Mouse (Mus musculus) brain, adult 10 weeks (tissue): ENCODE results near the gene Slc22a12. TPM values are rescaled to one million over a fixed set of nuclear protein-coding genes. Genes with fewer than 3 reads are reported as not detected.

Source experiments
- polyA plus RNA-seq: library from polyadenylated mRNA; stranded (reverse); fragments of 350-450 nt; fragmentation: Illumina TruSeq; extraction: RNeasy Lipid Tissue Mini Kit (QIAGEN cat#74804); gene quantifications from one replicate; pipeline ENCODE4 v1.2.3, GENCODE M21; 2015; ENCODE audit warnings: low read depth, low replicate concordance

Gene Slc22a12
- 1.0 TPM for polyA plus RNA-seq

DNA sequence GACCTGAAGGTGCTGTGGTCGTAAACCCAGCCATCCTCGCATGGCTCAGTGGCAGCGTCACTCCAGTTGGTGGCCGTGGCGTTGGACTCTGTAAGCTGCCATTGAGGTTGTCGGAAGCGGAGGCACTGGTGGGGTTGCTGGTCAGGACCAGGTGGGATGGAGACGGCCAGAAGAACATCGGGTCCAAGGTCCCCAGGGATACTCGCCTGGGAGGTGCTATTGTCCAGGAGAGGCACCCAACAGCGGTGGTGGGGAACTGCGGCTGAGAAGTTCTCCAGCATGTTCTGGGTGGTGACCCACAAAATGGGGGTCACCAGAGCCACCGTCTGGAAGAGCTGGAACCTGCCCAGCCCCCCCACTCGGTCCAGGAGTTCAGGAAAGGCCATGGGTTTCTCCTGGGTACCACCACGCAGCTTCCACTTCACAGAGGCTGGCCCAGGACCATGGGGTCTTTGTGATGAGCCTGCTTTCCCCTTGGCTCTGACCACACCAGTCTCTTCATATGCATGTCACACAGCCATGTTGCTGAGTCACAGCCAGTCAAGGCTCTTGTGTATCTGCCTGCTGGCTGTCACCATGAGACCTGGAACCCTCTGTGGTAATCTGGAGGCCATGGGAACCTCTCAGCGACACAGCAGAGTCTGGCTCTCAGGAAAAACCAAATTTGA lies at the start of gene Slc22a12:
Slc22a12 (minus strand) TSS at position 666 of the 668 bp plus-strand sequence.

Other genes starting within 250 kb of the Slc22a12 start
- gene Cdc42bpg, start 236.6 kb downstream of the Slc22a12 start, polyA plus RNA-seq: 2.4 TPM
- 44.9 TPM for gene Men1, start 208.1 kb downstream of the Slc22a12 start, polyA plus RNA-seq
- 71.5 TPM for gene Map4k2, start 201.9 kb downstream of the Slc22a12 start, polyA plus RNA-seq
- 147 TPM for gene Sf1, start 179.3 kb downstream of the Slc22a12 start, polyA plus RNA-seq
- 41.5 TPM for gene Pygm, start 158.6 kb downstream of the Slc22a12 start, polyA plus RNA-seq
- gene Rasgrp2, start 143.7 kb downstream of the Slc22a12 start, polyA plus RNA-seq: 93.5 TPM
- gene Nrxn2, start 124.3 kb downstream of the Slc22a12 start, polyA plus RNA-seq: 190 TPM